Mouse (Mus musculus) intestine, embryonic 16.5 days (tissue): ENCODE measurements at regions not wholly inside any gene's neighbourhood (a gene's known extent, or its start where the extent isn't known, plus 50 kb on each side); places are given as distances from the start of the nearest gene placed in this dataset.

Experiments
- ATAC-seq: fragments of 200-750 bp; cut with Nextera tagmentation; 2 replicates; pipeline ENCODE4 v1.8.0; 2017; ENCODE audit warnings: moderate TSS enrichment, moderate library complexity
- H3K27ac ChIP-seq: fragments of 300-500 bp; sonication (generic); 2 replicates; pipeline ENCODE4 v1.5.1; 2014; ENCODE audit warnings: mild to moderate bottlenecking, low read length
- H3K27me3 ChIP-seq: fragments of 300-500 bp; sonication (generic); replicated peaks from 2 replicates; pipeline ENCODE4 v1.6.1; 2014; ENCODE audit warnings: low read length, control low read depth, mixed read lengths; ENCODE audit not compliant: control insufficient read depth, insufficient read depth
- H3K36me3 ChIP-seq: fragments of 300-500 bp; sonication (generic); 2 replicates; pipeline ENCODE4 v1.6.1; 2014; ENCODE audit warnings: low read length, control low read depth; ENCODE audit not compliant: control insufficient read depth, insufficient read depth
- H3K4me1 ChIP-seq: fragments of 300-500 bp; sonication (generic); 2 replicates; pipeline ENCODE4 v1.6.1; 2014; ENCODE audit warnings: low read length, control low read depth, mixed read lengths; ENCODE audit not compliant: control insufficient read depth, insufficient read depth
- H3K4me2 ChIP-seq: fragments of 300-500 bp; sonication (generic); 2 replicates; pipeline ENCODE4 v1.6.1; 2014; ENCODE audit warnings: low read depth, low read length, control low read depth
- H3K4me3 ChIP-seq: fragments of 300-500 bp; sonication (generic); 2 replicates; pipeline ENCODE4 v1.5.1; 2014; ENCODE audit warnings: mild to moderate bottlenecking, low read length
- H3K9ac ChIP-seq: fragments of 300-500 bp; sonication (generic); 2 replicates; pipeline ENCODE4 v1.6.1; 2014; ENCODE audit warnings: low read depth, low read length
- H3K9me3 ChIP-seq: fragments of 300-500 bp; sonication (generic); 2 replicates; pipeline ENCODE4 v1.6.1; 2016; ENCODE audit warnings: low read length, control low read depth; ENCODE audit not compliant: control insufficient read depth
- WGBS: fragments of 180-500 bp; shearing (Covaris S2); extraction: QIAGEN DNeasy Blood & Tissue Kit; methylation state at CpG from one replicate; pipeline ENCODE4 v1.1.7; 2014; 5-methylcytosine and 5-hydroxymethylcytosine counted together

GRCm38 (mm10) chr6:66465137-66465853, 69.9 kb upstream of the Mad2l1 start:
- no peaks in the 10 kb centered on the region for H3K36me3 ChIP-seq
- no peaks in the 10 kb centered on the region for H3K9me3 ChIP-seq
- no peaks in the 10 kb centered on the region for H3K4me1 ChIP-seq
- H3K4me2 ChIP-seq: no peak overlapping the region
- H3K9ac ChIP-seq: no peak overlapping the region
- no peaks in the 10 kb centered on the region for H3K27me3 ChIP-seq
- H3K4me3 ChIP-seq: no peak overlapping the region
- no peak for ATAC-seq
- no peak overlapping the region for H3K27ac ChIP-seq
- WGBS: 73% methylated on average over 11 of the region's 11 CpGs

GRCm38 (mm10) chr6:66466757-66467156, 68.4 kb upstream of the Mad2l1 start:
- no peaks in the 10 kb centered on the region for H3K4me1 ChIP-seq
- WGBS: 34% methylated on average over 3 of the region's 3 CpGs
- no peak for ATAC-seq
- H3K4me3 ChIP-seq: no peak overlapping the region
- no peak overlapping the region for H3K4me2 ChIP-seq
- no peak overlapping the region for H3K9ac ChIP-seq
- no peak overlapping the region for H3K27ac ChIP-seq
- no peaks in the 10 kb centered on the region for H3K27me3 ChIP-seq
- H3K9me3 ChIP-seq: no peaks in the 10 kb centered on the region
- H3K36me3 ChIP-seq: no peaks in the 10 kb centered on the region

- no peak for ATAC-seq
- Histone ChIP-seq H3K4me1 (no peaks in the 10 kb centered on the region), H3K36me3 (no peaks in the 10 kb centered on the region), H3K9ac (no peak overlapping the region), H3K4me2 (no peak overlapping the region), H3K9me3 (no peaks in the 10 kb centered on the region), H3K27ac (no peak overlapping the region), H3K27me3 (no peaks in the 10 kb centered on the region), H3K4me3 (no peak overlapping the region)
- WGBS: 95% methylated on average over 4 of the region's 4 CpGs
Measured at GRCm38 (mm10) chr6:66470627-66471249, 64.5 kb upstream of the Mad2l1 start.

GRCm38 (mm10) chr6:66471786-66472185, 63.4 kb upstream of the Mad2l1 start:
- no peaks in the 10 kb centered on the region for H3K9me3 ChIP-seq
- no peaks in the 10 kb centered on the region for H3K36me3 ChIP-seq
- H3K4me3 ChIP-seq: no peak overlapping the region
- no peak overlapping the region for H3K4me2 ChIP-seq
- H3K27me3 ChIP-seq: no peaks in the 10 kb centered on the region
- H3K9ac ChIP-seq: no peak overlapping the region
- 77% methylated on average over 3 of the region's 3 CpGs for WGBS
- no peak overlapping the region for H3K27ac ChIP-seq
- no peak for ATAC-seq
- no peaks in the 10 kb centered on the region for H3K4me1 ChIP-seq

- Histone ChIP-seq H3K27ac (no peak overlapping the region), H3K4me2 (no peak overlapping the region), H3K4me1 (no peaks in the 10 kb centered on the region), H3K36me3 (no peaks in the 10 kb centered on the region), H3K9ac (no peak overlapping the region), H3K4me3 (no peak overlapping the region), H3K9me3 (no peaks in the 10 kb centered on the region), H3K27me3 (no peaks in the 10 kb centered on the region)
- WGBS: 74% methylated on average over 4 of the region's 4 CpGs
- ATAC-seq: no peak
Measured at GRCm38 (mm10) chr6:66472697-66473096, 62.5 kb upstream of the Mad2l1 start.

- no peak overlapping the region for H3K9ac ChIP-seq
- H3K27ac ChIP-seq: no peak overlapping the region
- ATAC-seq: no peak
- no peak overlapping the region for H3K4me3 ChIP-seq
- no peak overlapping the region for H3K4me2 ChIP-seq
- H3K36me3 ChIP-seq: no peaks in the 10 kb centered on the region
- H3K4me1 ChIP-seq: 0 out of 2 replicates have a peak, but pooled peaks cover 3% of the 10 kb centered on the region
- H3K9me3 ChIP-seq: no peaks in the 10 kb centered on the region
- H3K27me3 ChIP-seq: no peaks in the 10 kb centered on the region
- 42% methylated on average over 5 of the region's 5 CpGs for WGBS
Measured at GRCm38 (mm10) chr6:66477575-66477974, 57.6 kb upstream of the Mad2l1 start.

GRCm38 (mm10) chr6:66478326-66478964, 56.7 kb upstream of the Mad2l1 start:
- no peak for ATAC-seq
- Histone ChIP-seq H3K36me3 (no peaks in the 10 kb centered on the region), H3K4me3 (no peak overlapping the region), H3K9ac (no peak overlapping the region), H3K4me2 (no peak overlapping the region), H3K27me3 (no peaks in the 10 kb centered on the region), H3K9me3 (no peaks in the 10 kb centered on the region), H3K27ac (no peak overlapping the region), H3K4me1 (0 out of 2 replicates have a peak, but pooled peaks cover 3% of the 10 kb centered on the region)
- WGBS: 28% methylated on average over 4 of the region's 4 CpGs

GRCm38 (mm10) chr6:66479576-66479975, 55.6 kb upstream of the Mad2l1 start:
- Histone ChIP-seq H3K4me2 (no peak overlapping the region), H3K27ac (no peak overlapping the region), H3K4me1 (0 out of 2 replicates have a peak, but pooled peaks cover 3% of the 10 kb centered on the region), H3K9ac (no peak overlapping the region), H3K36me3 (no peaks in the 10 kb centered on the region), H3K9me3 (no peaks in the 10 kb centered on the region), H3K4me3 (no peak overlapping the region), H3K27me3 (no peaks in the 10 kb centered on the region)
- WGBS: 55% methylated on average over 5 of the region's 5 CpGs
- ATAC-seq: no peak

- Histone ChIP-seq H3K9me3 (no peaks in the 10 kb centered on the region), H3K4me1 (0 out of 2 replicates have a peak, but pooled peaks cover 3% of the 10 kb centered on the region), H3K27me3 (no peaks in the 10 kb centered on the region), H3K36me3 (no peaks in the 10 kb centered on the region), H3K9ac (no peak overlapping the region), H3K4me2 (no peak overlapping the region), H3K4me3 (no peak overlapping the region), H3K27ac (no peak overlapping the region)
- WGBS: 66% methylated on average over 2 of the region's 2 CpGs
- ATAC-seq: no peak
Measured at GRCm38 (mm10) chr6:66480207-66480606, 55.0 kb upstream of the Mad2l1 start.
